Mouse (Mus musculus) megakaryocyte, embryonic 14.5 days (primary cell): ENCODE results near the gene Treh.

Experiments
- FLI1 ChIP-seq: IDR thresholded peaks from 2 replicates; pipeline ENCODE4 v1.6.1; 2012; ENCODE audit warnings: low read length, inconsistent platforms, mixed read lengths
- GATA1 ChIP-seq: IDR thresholded peaks from 3 replicates; pipeline ENCODE4 v1.6.1; 2012; ENCODE audit warnings: mixed read lengths, low read length, inconsistent platforms, borderline replicate concordance

GRCm38 (mm10) chr9:44732130-44732549 lies 59.1 kb downstream of the Treh start:
- TF ChIP-seq GATA1 (no peak), FLI1 (no peak)
